Mouse (Mus musculus): Measurements from ENCODE around the gene Srsf6.
A peak's percentile ranks its signal among the peaks of the same experiment; 100 is the strongest.

Gene Srsf6

DNA sequence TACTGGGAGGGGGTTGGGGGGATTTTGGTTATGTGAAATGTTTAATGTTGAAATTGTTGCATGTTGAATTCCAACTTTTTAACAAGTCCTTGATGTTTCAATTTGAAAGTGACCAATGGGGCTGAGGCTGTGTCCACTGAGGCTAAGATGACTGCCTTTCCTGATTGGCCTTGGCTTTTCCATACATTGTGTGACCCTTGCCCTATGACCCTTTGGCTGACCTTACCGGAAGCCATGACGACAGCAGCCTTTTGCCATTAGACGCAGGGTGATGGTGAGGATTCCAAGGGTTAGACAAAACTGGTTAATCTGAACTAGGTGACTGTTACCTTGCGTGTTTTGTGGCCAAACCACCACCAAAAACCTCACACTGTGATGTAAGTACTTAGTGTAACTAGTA, 1.4 kb downstream of the Srsf6 start:
- DNase-seq (ENCODE audit: low spot score in 2 of 2), result no peak

DNA sequence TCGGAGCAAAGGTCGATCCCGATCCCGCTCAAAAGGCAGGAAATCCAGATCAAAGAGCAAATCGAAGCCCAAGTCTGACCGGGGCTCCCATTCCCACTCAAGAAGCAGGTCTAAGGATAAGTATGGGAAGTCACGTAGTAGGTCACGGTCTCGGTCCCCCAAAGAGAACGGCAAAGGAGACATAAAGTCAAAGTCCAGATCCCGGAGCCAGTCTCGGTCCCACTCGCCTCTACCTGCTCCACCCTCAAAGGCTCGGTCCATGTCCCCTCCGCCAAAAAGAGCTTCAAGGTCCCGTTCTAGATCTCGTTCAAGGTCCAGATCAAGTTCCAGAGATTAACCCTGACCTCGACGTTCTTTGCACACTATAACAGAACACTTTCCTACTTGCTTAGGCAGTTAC, 3.1 kb downstream of the Srsf6 start:
- no peak for DNase-seq (ENCODE audit: low spot score in 2 of 2)

DNA sequence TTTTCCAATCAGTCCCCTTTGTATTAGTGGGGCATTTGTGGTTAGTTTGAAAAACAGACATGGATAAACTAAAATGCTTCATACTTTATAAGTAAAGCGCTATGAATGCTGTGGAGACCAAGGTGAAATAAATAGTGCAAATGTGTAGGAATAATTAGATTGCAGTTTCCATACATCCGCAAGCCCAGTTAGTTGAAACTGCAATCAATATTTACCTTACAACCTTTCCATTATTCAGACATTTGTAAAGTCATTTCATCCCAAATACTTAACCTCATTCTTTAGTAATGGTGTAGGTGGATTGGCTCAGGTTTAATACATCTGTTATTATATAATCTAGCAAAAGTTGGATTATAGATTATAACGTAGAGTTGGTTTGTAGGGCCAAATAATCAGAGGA, 4.4 kb downstream of the Srsf6 start:
- no peak for DNase-seq (ENCODE audit: low spot score in 2 of 2)

DNA sequence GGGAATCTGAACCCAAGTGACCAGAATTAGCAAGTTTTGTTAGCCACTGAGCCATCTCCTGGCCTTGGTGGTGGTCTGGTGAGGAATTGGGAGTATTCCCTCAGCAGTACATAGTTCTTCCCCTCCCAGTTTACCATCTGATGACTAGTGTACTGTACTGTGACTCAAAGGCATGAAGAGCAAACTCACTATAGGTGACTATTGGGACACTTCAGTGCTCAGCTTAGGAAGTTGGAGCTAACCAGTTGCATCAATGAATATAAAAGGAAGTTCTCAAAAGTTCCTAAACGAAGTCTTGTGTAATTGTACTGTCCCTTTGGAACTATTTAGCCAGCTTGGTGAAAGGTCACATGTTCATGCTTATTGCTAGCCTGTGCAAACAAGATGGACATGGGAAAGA, 8.2 kb downstream of the Srsf6 start:
- DNase-seq (ENCODE audit: low spot score in 2 of 2), result no peak

DNA sequence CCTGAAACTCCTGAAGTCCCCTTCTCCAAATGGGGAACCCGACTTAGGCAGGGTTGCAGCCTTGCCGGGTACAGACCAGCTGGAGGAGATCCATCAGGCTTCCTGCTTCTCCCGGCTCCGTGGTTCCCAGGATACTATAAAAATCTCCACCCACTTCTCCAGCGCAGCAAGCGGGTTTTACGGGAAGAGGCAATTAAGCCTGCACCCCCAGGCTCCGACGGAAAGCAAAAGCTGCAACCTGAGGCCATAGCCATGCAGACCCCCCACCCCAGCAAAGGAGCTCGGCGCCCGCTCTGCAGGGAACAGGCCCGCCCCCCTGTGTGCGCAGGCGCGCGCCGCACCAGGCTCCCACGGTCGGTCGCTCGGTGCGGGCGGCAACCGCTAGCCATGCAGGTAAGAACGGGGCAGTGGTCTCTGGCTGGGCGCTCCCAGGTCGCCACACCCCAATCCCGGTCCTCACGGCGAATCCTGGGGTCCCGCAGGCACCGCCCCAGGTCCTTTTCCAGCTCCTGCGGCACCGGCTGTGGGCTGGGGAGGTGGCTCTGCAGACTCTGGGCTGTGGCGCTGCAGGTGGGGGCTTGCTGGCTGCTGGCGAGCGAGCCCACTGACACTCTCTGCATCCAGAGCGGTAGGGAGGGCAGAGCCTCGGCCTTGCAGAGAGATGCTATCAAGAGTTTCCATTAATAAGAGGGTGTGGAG, 12.0 kb downstream of the Srsf6 start, which contains the start of gene L3mbtl1:
TSS of gene L3mbtl1 (plus strand) at position 325 of the 699 bp plus-strand sequence.
- peak; percentile 45 to 48 for DNase-seq (ENCODE audit: low spot score in 2 of 2)

DNA sequence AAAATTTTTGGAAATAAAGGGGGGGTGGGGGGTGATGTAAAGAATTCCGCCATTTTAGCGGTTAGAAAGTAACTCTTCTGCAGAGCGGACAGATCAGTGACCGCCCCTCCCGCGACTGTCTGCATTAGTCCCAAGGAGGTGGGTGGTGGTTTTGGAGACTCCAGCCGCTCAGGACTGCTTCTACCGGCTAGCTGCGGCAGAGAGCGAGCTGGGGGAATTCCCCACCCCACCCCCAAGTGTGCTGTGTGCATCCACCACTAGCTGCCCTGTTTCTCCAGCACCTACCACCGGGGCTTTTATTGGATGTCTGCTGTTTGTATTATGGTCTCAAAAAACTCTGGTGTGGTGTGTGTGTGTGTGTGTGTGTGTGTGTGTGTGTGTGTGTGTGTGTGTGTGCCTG, 12.6 kb downstream of the Srsf6 start:
- no peak for DNase-seq (ENCODE audit: low spot score in 2 of 2)

DNA sequence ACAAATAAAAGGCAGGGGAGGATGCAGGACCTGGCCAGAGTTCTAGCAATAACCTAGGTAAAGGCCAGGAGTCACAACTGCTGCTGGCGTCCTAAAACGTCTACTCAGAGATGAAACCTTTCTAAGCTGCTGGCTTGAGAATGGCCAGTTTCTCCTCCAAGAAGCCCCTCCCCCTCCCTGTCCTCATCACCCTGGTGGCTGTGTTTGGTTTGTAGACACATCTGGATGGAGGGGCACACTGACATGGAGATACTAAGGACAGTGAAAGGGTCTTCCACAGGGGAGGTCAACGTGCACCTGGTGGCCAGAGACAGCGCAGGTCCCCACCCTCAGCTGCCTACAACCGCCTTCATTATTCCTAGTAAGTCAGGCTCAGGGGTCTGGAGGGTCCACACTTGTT, 15.6 kb downstream of the Srsf6 start:
- DNase-seq (ENCODE audit: low spot score in 2 of 2), result no peak

DNA sequence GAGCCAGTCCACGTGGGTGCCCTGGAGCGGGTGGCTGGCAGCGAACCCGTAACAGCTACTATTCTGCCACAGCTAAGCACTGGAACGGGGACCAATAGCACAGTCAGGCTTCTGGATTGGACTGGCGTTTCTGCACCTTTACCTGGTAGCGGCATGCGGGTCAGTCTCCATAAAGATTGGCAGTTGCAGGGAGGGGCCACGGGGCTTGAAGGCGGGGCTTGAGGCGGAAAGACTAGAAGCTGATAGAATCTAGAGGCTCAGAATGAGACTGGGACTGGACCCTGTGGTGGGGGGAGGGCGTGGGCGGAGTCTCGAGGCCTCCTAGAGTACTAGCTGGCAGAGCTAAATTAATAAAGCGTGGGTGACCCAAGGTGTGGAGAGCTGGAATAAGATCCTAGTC, 16.4 kb downstream of the Srsf6 start:
- DNase-seq (ENCODE audit: low spot score in 2 of 2), result peak; percentile 30 to 39

DNA sequence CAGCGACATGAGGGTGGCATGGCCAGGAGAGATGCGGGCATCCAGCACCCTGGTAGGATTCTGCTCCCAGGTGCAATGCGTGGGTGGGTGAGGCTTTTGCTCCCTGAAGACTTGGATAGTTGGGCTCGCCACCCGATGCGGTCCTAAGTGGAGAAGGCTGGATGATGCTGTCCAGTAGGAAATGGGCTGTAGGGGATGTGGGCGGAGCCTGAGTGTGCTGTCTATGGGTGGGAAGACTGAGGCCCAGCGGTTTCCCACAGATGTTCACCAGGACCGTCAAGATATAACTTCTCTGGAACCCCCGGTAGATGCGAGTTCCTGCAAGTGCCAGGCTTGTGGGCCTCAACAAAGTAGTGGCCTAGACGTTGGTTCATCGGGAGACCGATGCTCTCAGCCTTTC, 16.9 kb downstream of the Srsf6 start:
- no peak for DNase-seq (ENCODE audit: low spot score in 2 of 2)

DNA sequence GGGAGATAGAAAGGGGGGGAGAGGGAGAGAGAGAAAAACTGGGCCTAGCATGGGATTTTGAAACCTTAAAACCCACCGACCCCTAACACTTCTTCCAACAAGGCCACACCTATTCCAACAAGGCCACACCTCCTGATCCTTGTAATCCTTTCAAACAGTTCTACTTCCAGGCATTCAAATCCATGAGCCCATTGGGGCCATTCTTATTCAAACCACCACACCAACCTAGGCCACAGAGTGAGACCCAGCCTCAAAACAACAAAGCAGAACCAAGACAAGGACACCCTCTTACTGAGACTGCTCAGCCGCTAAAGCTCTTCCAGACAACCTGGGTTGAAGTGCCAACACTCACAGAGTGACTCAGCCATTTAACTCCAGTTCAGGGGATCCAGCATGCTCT, 19.4 kb downstream of the Srsf6 start:
- no peak for DNase-seq (ENCODE audit: low spot score in 2 of 2)

DNA sequence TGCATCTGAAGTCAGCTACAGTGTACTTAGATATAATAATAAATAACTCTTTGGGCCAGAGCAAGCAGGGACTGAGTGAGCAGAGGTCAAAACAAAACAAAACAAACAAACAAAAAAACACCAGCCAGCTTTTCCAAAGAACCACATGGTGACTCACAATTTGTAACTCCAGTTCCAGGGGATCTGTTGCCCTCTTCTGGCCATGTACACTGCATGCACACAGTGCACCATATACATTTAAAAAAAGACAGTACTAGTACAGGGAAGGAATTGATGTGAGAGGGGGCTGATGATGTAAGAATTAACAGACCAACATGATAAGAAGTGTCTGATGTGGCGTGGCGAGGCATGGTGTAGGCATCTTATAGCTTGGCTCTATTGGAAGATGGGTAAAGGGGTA, 25.5 kb downstream of the Srsf6 start:
- no peak for DNase-seq (ENCODE audit: low spot score in 2 of 2)

DNA sequence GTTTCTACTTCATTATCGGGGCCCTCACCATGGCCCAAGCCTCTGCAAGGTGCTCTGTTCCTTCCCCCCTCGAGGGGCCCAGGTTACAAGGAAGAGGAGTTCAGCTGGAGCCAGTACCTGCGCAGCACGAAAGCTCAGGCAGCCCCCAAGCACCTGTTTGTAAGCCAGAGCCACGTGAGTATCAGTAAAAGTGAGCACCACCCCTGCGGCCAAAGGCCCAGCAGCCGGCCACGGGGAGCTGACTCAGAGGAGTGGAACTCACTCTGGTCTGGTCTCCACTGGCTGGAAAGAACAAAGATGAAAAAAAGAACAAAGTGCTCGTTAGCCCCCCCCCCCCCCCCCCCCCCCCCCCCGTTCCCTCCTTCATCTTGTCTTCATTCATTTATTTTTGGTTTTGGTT, 30.0 kb downstream of the Srsf6 start:
- no peak for DNase-seq (ENCODE audit: low spot score in 2 of 2)

DNA sequence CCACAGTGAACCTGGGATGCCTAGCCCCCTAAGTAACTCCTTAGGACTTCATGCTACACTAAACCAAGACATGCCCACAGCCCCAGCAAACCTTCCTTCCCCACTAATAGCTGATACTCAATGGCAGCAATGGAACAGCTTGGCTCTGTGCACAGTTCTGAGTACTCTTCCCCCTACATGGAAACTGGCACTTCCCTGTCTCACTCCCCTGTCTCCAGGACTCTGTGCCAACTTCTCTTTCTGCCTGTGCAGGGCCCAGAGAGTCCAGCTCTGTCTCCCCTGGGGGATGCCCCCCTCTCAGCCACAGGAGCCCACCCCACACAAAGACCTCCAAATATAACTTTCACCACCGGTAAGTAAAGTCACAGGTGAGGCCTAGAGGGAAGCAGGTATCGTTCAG, 35.4 kb downstream of the Srsf6 start:
- DNase-seq (ENCODE audit: low spot score in 2 of 2), result no peak

DNA sequence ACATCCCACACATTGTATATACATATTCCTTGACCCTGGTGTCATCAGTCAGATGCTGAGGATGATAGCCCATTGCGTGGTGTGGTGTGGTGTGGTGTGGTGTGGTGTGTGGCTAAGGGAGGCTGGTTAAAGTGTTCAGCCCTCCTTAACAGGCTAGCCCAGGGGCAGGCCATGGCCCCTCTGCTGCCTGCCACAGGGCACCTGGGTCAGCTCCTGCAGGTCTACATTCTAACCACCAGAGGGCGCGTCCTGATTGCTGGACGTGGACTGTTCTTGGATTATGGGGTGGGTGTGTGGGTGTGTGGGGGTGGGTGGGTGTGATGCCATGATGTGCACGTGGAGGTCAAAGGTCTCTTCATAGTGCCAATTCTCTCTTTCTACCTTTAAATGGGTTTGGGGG, 37.0 kb downstream of the Srsf6 start:
- no peak for DNase-seq (ENCODE audit: low spot score in 2 of 2)

DNA sequence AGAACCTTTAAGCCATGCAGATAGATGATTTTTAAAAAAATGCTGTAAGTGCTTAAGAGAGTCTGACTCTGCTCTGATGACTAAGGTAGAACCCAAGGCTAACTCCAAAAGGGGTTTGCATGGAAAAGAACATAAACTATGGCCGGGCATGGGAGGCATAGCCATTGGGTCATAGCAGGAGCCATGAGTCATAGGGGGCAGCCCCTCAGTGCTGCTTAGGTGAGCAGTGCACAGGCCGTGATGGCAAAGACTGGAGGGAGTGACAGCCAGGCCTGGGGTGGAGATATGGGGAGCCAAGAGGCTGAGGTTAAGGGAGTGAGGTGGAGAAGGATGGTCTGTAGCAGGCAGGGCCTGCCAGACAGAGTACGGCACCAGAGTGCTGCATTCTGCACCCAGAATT, 37.8 kb downstream of the Srsf6 start:
- DNase-seq (ENCODE audit: low spot score in 2 of 2), result no peak

DNA sequence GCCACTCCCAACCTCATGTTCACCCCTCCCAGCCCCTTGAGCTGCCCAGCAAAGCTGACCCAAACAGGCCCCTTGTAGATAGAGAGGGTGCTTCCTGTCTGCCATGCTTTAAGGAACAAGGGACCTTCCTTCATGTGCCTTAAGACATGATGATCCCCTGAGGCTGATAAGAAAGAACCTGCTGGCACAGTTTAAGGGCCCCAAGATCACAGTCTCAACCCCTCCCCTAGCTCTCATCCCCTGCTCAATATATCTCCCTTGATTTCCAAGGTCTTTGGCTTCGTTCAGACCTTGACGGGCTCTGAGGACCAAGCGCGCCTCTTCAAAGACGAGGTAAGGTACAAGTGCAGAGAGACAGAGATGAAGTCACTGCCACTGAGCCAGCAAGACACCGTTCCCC, 39.6 kb downstream of the Srsf6 start:
- DNase-seq (ENCODE audit: low spot score in 2 of 2), result no peak

DNA sequence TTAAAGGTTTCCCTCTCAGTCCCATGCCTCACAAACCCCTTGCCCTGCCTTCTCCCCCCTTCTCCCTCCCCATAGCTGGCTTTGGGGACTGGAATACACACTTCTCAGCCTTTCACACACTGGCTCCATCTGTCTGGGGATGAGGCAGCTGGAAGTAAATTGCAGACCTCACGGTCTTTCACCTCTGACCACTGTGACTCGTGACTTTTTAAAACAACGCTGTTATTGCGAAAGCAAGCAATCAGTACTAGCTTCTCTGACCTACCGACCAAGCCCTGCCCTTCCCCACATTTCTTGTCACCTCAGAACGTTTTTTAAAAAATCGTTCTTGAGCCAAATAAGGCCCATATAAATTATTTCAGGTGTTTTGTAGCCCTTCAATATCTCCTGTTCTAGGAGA, 41.4 kb downstream of the Srsf6 start:
- no peak for DNase-seq (ENCODE audit: low spot score in 2 of 2)

DNA sequence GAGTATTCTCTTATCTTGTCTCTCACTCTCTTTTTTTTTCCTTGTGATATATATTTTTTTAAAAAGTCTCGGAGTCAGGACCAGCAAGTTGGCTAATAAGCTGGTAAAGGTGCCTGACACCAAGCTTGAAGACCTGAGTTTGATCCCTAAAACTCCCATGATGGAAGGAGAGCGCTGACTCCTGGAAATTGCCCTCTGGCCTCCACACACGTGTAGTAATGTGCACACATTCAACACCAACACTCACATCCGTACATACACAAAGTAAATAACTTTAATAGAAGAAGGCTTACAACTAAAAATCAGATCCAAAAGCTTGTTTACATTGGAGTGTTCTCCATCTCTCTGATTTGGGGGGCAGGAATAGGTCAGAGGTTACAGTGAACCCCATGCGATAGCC, 41.9 kb downstream of the Srsf6 start:
- no peak for DNase-seq (ENCODE audit: low spot score in 2 of 2)

DNA sequence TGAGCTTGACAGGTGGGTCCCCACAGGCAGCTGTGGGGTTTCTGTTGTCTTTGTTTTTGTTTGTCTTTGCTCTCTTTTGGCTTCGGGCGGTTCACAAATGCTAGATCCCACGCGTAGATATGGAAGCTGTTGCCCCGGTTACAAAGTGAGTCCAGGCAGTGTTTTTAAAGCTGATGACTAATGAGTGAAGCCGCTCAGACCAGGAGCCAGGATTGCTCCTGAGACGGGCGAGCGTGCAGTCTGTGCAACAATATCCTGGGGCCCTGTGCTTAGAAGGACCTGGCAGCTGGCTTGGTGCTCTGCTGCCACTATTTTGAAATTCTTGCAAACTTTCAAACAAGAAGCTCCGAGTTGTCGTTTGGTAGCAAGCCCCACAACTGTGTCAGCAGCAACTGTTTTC, 42.3 kb downstream of the Srsf6 start:
- no peak for DNase-seq (ENCODE audit: low spot score in 2 of 2)

DNA sequence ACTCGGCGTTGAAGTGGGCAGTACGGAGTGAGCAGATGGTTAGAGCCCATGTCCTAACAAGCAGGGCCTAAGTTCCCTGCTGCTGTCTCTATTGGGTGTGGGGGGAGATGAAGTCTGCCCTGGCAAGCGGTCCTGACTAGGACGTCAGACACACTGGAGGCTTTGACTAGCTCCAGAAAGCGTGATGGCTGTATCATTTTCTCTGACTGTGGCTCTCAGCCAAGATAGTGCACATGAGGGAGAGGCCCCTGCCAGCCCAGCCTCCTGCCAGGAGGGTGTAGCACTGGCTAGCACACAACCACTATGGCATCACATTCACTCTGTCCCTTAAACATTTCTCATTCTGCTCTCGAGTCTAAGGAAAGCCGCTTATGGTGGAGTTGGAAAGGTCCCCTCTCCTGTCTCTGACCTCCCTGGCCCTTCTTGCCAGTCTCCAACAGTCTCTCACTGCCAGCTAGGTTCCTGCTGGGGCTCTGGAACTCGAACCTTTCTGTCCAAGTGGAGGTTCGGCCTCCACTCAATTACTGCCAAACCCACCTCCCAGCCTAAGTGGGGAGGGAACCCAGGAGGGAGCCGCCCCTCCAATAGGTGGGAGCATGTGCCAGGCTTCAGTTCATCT, 43.9 kb downstream of the Srsf6 start:
- DNase-seq (ENCODE audit: low spot score in 2 of 2), result no peak

DNA sequence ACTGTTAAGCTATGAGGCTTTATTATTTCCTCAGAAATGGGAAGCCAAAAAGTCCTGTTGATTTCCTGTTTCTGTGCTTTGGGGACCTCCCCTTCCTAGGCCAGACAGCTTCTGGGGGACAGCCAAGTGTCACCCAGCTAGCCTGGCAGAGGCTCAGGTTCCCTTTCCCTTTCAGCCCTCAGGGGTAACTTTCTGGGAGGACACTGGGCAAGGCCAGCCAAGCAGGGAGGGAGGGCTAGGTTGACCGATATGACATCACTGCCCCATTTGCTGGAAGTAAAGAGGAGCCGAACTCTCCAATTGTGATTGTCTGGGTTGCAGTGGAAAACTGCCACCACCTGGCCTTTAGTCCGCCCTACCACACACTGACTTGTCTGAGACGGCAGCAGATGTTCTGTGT, 44.7 kb downstream of the Srsf6 start:
- no peak for DNase-seq (ENCODE audit: low spot score in 2 of 2)

DNA sequence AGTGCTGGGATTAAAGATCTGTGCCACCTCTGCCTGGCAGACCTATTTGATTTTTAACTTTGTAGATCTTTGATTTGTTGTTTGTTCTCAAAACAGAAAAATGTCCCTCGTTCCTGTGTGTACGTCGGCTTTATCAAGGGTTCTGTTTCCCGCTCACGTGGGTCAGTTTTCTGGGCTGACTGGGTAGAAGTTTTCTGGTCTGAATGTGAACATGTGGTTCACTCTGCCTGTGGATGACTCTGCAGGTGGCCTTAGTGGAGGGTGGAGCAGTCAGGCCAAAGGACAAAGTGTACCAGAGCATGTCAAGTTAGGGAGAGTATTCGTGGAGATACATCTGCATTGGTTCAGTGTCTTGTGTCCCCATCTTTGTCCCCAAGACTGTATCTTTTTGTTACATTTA, 53.1 kb downstream of the Srsf6 start:
- no peak for DNase-seq (ENCODE audit: low spot score in 2 of 2)

DNA sequence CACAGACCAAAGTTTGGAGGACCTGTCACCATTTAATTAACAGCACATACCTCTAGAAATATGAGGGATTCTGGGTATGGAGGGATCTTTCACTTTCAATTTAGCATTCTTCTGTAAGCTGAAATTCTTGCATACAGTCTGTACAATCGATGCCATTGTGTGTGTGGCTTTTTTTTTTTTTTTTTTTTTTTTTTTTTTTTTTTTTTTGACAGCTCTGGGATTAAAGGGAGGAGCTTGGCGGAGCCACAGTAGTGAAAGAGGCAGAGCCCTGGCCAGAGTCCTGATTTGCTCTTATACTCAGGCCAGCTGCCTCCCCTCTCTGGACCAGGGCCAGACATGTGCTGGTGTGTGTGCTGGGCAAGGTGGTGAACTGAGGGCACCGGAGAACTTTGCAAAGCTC, 54.6 kb downstream of the Srsf6 start:
- no peak for DNase-seq (ENCODE audit: low spot score in 2 of 2)

Measured in right cerebral cortex, postnatal 36 days (tissue).